Mouse (Mus musculus): ENCODE measurements around the gene Col9a1.

Col9a1 gene

GRCm38 (mm10) chr1:24177224-24177851, at the start of gene Col9a1:
Col9a1 (plus strand) TSS chr1:24177610.
- DNase-seq, result no peak

GRCm38 (mm10) chr1:24127866-24128265, 49.5 kb upstream of the Col9a1 start:
- no peak for DNase-seq

GRCm38 (mm10) chr1:24133853-24134252, 43.6 kb upstream of the Col9a1 start:
- no peak for DNase-seq

GRCm38 (mm10) chr1:24134792-24135191, 42.6 kb upstream of the Col9a1 start:
- no peak for DNase-seq

GRCm38 (mm10) chr1:24137133-24137532, 40.3 kb upstream of the Col9a1 start:
- DNase-seq, result peak; percentile 63 to 70

- no peak for DNase-seq
Measured at GRCm38 (mm10) chr1:24140555-24140954, 36.9 kb upstream of the Col9a1 start.

- DNase-seq, result no peak
Measured at GRCm38 (mm10) chr1:24143504-24143903, 33.9 kb upstream of the Col9a1 start.

GRCm38 (mm10) chr1:24157751-24158150, 19.7 kb upstream of the Col9a1 start:
- DNase-seq, result no peak

- no peak for DNase-seq
Measured at GRCm38 (mm10) chr1:24169410-24169809, 8.0 kb upstream of the Col9a1 start.

- DNase-seq, result peak; percentile 53 to 61
Measured at GRCm38 (mm10) chr1:24171205-24171866, 6.1 kb upstream of the Col9a1 start.

GRCm38 (mm10) chr1:24171898-24172297, 5.5 kb upstream of the Col9a1 start:
- no peak for DNase-seq

GRCm38 (mm10) chr1:24172656-24173055, 4.8 kb upstream of the Col9a1 start:
- DNase-seq, result peak in 1 of 2 experiments; percentile 7

- DNase-seq, result no peak
Measured at GRCm38 (mm10) chr1:24175761-24176160, 1.6 kb upstream of the Col9a1 start.

- peak; percentile 14 to 18 for DNase-seq
Measured at GRCm38 (mm10) chr1:24179856-24180255, 2.4 kb downstream of the Col9a1 start.

GRCm38 (mm10) chr1:24184981-24185380, 7.6 kb downstream of the Col9a1 start:
- no peak for DNase-seq

- no peak for DNase-seq
Measured at GRCm38 (mm10) chr1:24186964-24187363, 9.6 kb downstream of the Col9a1 start.

GRCm38 (mm10) chr1:24191668-24192067, 14.3 kb downstream of the Col9a1 start:
- DNase-seq, result no peak

- DNase-seq, result no peak
Measured at GRCm38 (mm10) chr1:24194111-24194510, 16.7 kb downstream of the Col9a1 start.

- no peak for DNase-seq
Measured at GRCm38 (mm10) chr1:24195070-24195840, 17.8 kb downstream of the Col9a1 start.

- DNase-seq, result no peak
Measured at GRCm38 (mm10) chr1:24195951-24196517, 18.6 kb downstream of the Col9a1 start.

GRCm38 (mm10) chr1:24211621-24212385, 34.4 kb downstream of the Col9a1 start:
- no peak for DNase-seq

GRCm38 (mm10) chr1:24219041-24219440, 41.6 kb downstream of the Col9a1 start:
- DNase-seq, result no peak

GRCm38 (mm10) chr1:24222231-24222630, 44.8 kb downstream of the Col9a1 start:
- no peak for DNase-seq
